Mouse (Mus musculus) mouse embryonic stem cell (cell line): ENCODE measurements around the gene Vmn2r97.
"Not testable (repeated sequence)": the region's sequence is repeated elsewhere in the genome, so short reads cannot be mapped to it uniquely, and the experiment has no call there.

Source experiments
- in situ Hi-C, 2 experiments: fragments of 300-500 bp; cut with MboI; formaldehyde crosslinking; loops; 1 replicate in 1 of 2; 3 replicates in 1 of 2; pipeline ENCODE4 v1.14.3; 2019 to 2020; ENCODE audit warnings: low sequenced_read_pairs in 2 of 2, low pct_unique_long_range_greater_than_20kb in 1 of 2, mixed read lengths in 1 of 2; ENCODE audit not compliant: unreplicated experiment in 1 of 2

Gene Vmn2r97

GRCm38 (mm10) chr17:18914000-18914399, at the start of gene Vmn2r97:
TSS of gene Vmn2r97 (plus strand) at chr17:18914300.
- in situ Hi-C loops = not testable (repeated sequence)

GRCm38 (mm10) chr17:18882436-18882835, 31.7 kb upstream of the Vmn2r97 start:
- in situ Hi-C loops = not testable (repeated sequence)

GRCm38 (mm10) chr17:18889745-18890329, 24.3 kb upstream of the Vmn2r97 start:
- in situ Hi-C loops = no loop called here

- in situ Hi-C loops = not testable (repeated sequence)
These were observed 43.7 kb downstream of the Vmn2r97 start for GRCm38 (mm10) chr17:18957800-18958199.

- in situ Hi-C loops = no loop called here
These were observed 54.5 kb downstream of the Vmn2r97 start for GRCm38 (mm10) chr17:18968371-18969275.
